Mouse (Mus musculus) small intestine, adult 2 months (tissue): ENCODE data around the gene Fbxw7. TPM values are rescaled to one million over a fixed set of nuclear protein-coding genes. Genes with fewer than 3 reads are reported as not detected.

Source experiments
- H3K27ac ChIP-seq: fragments of 200-500 bp; 2 replicates; pipeline ENCODE4 v1.5.1; 2012; ENCODE audit warnings: low read depth, low read length, control low read depth, inconsistent platforms; ENCODE audit not compliant: insufficient read depth
- H3K27me3 ChIP-seq: fragments of 200-500 bp; 2 replicates; pipeline ENCODE4 v1.6.1; 2012; ENCODE audit warnings: mild to moderate bottlenecking, moderate library complexity, low read length, inconsistent platforms; ENCODE audit not compliant: control insufficient read depth, insufficient read depth
- H3K36me3 ChIP-seq: fragments of 200-500 bp; 2 replicates; pipeline ENCODE4 v1.6.1; 2012; ENCODE audit warnings: mild to moderate bottlenecking, low read length, control low read depth, inconsistent platforms; ENCODE audit not compliant: control insufficient read depth, insufficient read depth
- H3K4me1 ChIP-seq: fragments of 200-500 bp; 2 replicates; pipeline ENCODE4 v1.6.1; 2012; ENCODE audit warnings: low read length, inconsistent platforms, mixed read lengths; ENCODE audit not compliant: control insufficient read depth, insufficient read depth, insufficient read length
- H3K4me3 ChIP-seq: fragments of 200-500 bp; 2 replicates; pipeline ENCODE4 v1.5.1; 2012; ENCODE audit warnings: low read depth, mild to moderate bottlenecking, control low read depth, inconsistent platforms, low read length, moderate library complexity
- CTCF ChIP-seq: fragments of 200-500 bp; IDR thresholded peaks from 2 replicates; pipeline ENCODE4 v1.5.1; 2012; ENCODE audit warnings: low read depth, mild to moderate bottlenecking, control low read depth, inconsistent platforms, low read length, moderate library complexity, mixed read lengths; ENCODE audit not compliant: insufficient replicate concordance, insufficient read length; ENCODE audit errors: extremely low read depth
- POLR2A ChIP-seq: fragments of 200-500 bp; IDR thresholded peaks from 2 replicates; pipeline ENCODE4 v1.6.1; 2012; ENCODE audit warnings: low read depth, mild to moderate bottlenecking, control low read depth, inconsistent platforms, low read length, moderate library complexity
- WGBS: fragments of 180-500 bp; shearing (Covaris S2); methylation state at CpG from one replicate; pipeline ENCODE4 v1.1.7; 2018; 5-methylcytosine and 5-hydroxymethylcytosine counted together
- polyA plus RNA-seq: library from polyadenylated mRNA; depleted of rRNA; stranded (reverse); fragments of >200 nt; gene quantifications from 2 replicates; pipeline ENCODE4 v1.2.3, GENCODE M21; 2012

The Fbxw7 gene
- polyA plus RNA-seq, 1 experiment = 1.3 TPM

DNA sequence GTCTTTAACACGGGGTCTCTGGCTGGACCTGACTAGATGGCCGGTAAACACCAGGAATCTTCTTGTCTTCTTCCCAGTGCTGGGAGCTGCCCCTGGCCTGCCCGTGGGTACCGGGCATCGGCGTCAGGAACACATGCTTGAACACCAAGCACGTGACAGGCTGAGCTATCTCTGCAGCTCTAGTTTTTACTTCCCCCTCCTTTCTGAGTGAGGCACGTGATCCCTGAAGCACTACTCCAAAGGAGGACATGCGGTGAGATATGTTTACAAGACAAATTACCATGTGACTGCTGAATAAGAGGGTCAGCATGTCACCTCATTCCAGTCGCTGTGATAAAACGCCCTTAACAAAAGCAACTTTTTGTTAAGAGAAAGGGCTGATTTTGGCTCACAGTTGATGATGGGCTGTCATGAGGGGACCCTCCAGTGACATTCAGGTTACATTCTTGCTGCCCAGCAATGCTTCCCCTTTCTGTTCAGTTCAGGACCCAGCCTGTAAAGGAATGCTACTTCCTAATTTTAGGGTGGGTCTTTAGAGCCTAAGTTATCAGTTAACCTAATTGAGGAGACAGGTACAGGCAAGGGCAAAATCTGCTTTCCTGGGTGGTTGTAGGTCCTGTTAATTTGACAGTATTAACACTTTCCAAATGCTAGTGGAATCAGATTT lies 68.9 kb downstream of the Fbxw7 start:
- Histone ChIP-seq H3K4me1 (no peaks in the 10 kb centered on the region; the same call in 1 of the 2 replicates), H3K27me3 (no peaks in the 10 kb centered on the region), H3K27ac (no peak overlapping the region), H3K36me3 (0 out of 2 replicates have a peak, but pooled peaks cover 1% of the 10 kb centered on the region), H3K4me3 (no peak overlapping the region)
- 68% methylated on average over 11 of the region's 11 CpGs for WGBS
- TF ChIP-seq POLR2A = no peak
- no peak for TF ChIP-seq CTCF

DNA sequence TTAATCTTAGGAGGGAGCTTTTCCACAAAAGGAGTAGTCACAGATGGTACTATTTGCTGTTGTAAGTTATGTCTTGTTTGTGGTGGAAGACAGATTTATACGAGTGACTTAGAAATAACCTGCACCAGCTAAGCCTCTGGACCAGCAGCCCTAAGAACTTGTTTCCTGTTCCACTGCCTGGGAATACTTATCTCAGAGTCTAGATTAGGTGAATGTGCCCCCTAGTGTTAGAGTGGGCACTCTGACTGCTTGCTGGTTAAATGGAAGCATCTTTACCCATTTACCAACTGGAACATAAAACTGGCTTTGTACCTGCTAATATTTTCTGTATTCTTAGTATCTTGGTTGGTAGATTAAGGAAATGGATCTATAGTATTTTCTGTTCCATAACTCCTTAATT lies 74.6 kb downstream of the Fbxw7 start:
- TF ChIP-seq CTCF = no peak
- no peak for TF ChIP-seq POLR2A
- Histone ChIP-seq H3K4me1 (peaks cover 3% of the 10 kb centered on the region; the same call in 1 of the 2 replicates), H3K36me3 (0 out of 2 replicates have a peak, but pooled peaks cover 1% of the 10 kb centered on the region), H3K27ac (no peak overlapping the region), H3K4me3 (no peak overlapping the region), H3K27me3 (no peaks in the 10 kb centered on the region)
- 33% methylated on average over 1 of the region's 1 CpGs for whole genome bisulfite sequencing

DNA sequence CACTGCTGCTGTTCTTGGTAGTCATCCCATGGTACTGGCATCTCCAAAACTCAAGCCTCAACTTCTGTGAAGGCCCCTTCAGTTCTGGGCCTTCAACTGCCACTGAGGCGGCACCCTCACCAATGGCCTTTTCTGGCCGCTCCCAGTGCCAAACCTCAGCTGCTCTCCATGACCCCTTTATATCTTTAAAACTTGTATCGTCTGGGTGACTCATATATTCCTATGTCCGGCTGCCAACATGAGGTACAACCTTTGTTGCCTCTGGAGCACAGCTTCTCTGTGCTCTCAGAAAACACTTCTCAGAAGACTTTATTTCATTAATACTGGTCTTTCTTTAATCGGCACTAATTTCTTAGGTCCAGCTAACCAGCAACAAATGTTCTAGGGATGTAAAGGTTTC lies 75.9 kb downstream of the Fbxw7 start:
- TF ChIP-seq CTCF (no peak), POLR2A (no peak)
- Histone ChIP-seq H3K4me1 (peaks cover 3% of the 10 kb centered on the region; the same call in 1 of the 2 replicates), H3K27ac (no peak overlapping the region), H3K4me3 (no peak overlapping the region), H3K36me3 (0 out of 2 replicates have a peak, but pooled peaks cover 1% of the 10 kb centered on the region), H3K27me3 (no peaks in the 10 kb centered on the region)
- WGBS = 89% methylated on average over 5 of the region's 5 CpGs

DNA sequence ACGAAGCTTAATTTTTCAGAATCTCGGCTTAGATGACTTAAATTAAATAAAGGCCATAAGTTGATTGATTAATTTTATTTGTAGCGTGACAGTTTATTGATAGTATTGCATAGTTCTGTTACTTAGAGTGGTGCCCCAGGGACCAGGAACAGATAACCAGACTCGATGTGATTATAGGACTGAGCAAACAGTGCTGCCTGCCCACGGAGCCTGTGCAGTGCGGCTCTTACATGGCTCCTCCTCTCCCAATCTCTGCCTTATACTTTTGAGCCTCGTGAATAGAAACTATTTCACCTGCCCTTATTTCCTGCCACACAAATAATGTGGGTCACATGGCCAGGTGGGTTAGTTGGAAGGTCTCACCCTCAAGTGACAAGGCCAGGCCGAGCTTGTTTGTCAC lies 82.9 kb downstream of the Fbxw7 start:
- Histone ChIP-seq H3K27me3 (no peaks in the 10 kb centered on the region; the same call in 1 of the 2 replicates), H3K4me1 (0 out of 2 replicates have a peak, but pooled peaks cover 3% of the 10 kb centered on the region), H3K27ac (no peak overlapping the region), H3K36me3 (no peaks in the 10 kb centered on the region), H3K4me3 (no peak overlapping the region)
- no peak for TF ChIP-seq CTCF
- no peak for TF ChIP-seq POLR2A
- 71% methylated on average over 8 of the region's 8 CpGs for WGBS

DNA sequence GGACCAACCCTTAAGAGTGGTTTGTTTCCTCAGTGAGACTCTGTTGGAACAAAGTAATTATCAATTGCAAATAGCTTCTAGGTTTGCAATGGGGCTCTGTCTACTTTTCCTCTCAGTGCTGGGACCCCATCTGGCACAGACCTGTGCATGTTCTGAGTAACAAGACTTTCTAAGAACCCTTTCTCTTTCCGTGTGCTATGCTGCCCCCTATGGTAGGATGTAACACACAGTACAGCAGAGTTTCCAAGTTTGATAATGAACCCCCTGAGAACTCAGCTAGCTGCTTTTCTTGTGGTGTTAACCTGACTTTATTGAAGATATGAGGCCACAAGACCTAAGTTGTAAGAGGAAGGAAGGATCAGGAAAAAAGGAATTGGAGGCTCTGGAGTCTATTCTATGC lies 91.5 kb downstream of the Fbxw7 start:
- WGBS = 42% methylated on average over 1 of the region's 1 CpGs
- 0 out of 2 replicates have a peak, but pooled peaks cover 3% of the 10 kb centered on the region for H3K4me1 ChIP-seq
- 0 out of 2 replicates have a peak, but pooled peaks cover 5% of the 10 kb centered on the region for H3K36me3 ChIP-seq
- H3K27me3 ChIP-seq = no peaks in the 10 kb centered on the region
- no peak overlapping the region for H3K27ac ChIP-seq
- no peak for TF ChIP-seq POLR2A
- no peak overlapping the region for H3K4me3 ChIP-seq

DNA sequence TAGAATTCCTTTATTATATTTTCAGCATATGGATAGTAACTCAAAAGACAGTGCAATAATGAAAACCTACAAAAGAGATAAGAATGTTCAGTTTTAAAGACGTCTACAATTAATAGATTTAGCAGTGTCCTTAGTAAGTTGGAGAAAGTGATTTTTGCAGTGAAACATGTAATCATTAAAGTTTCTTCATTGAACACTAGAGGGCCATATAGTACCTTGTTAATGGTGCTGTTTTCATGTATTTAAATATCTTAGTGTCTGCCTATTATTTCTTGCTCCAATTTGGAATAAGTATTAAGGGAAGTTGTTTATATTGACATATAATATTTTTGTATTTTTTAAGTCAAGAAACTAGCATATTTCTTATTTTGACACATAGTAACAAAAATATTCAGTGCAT lies 99.2 kb downstream of the Fbxw7 start:
- Histone ChIP-seq H3K27me3 (no peaks in the 10 kb centered on the region), H3K36me3 (no peaks in the 10 kb centered on the region), H3K4me1 (no peaks in the 10 kb centered on the region), H3K4me3 (no peak overlapping the region), H3K27ac (no peak overlapping the region)
- WGBS = 42% methylated on average over 1 of the region's 1 CpGs
- TF ChIP-seq POLR2A (no peak), CTCF (no peak)

DNA sequence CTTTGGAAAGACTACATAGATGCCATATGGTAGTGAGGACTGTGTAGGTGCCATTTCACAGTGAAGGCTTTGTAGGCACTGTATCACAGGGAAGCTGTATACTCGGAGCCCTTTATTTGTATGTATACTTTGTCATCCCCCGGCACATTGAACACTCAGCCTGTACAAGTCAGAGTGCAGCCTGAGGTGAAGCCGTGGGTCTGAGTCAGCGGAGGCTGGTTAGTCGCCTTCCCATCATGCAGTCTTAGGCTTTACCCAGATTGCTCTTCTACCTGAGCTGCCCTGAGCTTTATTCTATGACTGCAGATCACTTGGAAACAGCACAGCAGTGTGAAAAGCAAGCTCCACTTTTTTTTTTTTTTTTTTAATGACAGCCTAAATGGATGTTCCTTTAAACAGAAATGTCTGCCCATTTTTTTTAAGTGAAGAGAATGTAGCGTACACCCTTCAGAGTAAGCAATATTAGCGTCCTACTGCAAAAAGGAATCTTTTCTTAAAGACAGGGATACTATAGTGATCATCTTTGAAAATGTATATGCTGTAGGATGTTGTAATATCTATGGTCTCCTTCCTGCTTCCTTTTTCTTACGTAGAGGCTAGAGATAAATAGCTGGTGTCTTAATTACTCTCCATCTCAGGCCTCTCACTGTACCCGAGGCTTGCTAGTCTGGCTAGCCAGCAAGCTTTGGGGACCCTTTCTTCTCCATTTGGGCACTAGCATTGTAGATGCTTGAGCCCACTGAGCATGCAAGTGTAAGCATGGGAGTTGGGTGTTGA lies 103.0 kb downstream of the Fbxw7 start:
- TF ChIP-seq CTCF (no peak), POLR2A (no peak)
- Histone ChIP-seq H3K4me1 (no peaks in the 10 kb centered on the region), H3K27ac (no peak overlapping the region), H3K27me3 (no peaks in the 10 kb centered on the region), H3K36me3 (no peaks in the 10 kb centered on the region), H3K4me3 (no peak overlapping the region)
- WGBS = 79% methylated on average over 9 of the region's 9 CpGs
